10 mouse cellular contexts compared by ENCODE assay signal in genomic region chr9:29834911-29835310, GRCm38 (mm10).
DNase-seq lines count a peak whose midpoint lies in the region; ATAC-seq lines count a peak whose summit lies in the region.
"Had no signal": no experiment of that assay in that cellular context is flagged by ENCODE, and none has a peak within 500 bp of the region (broad histone marks: within the 10 kb centered on the region; RNA-seq: fewer than 3 reads in every experiment).

No protein-coding gene starts in this region.

- no peak overlapping the region for H3K4me3 ChIP-seq in kidney, embryonic 14.5 days (ENCODE audit: low read length)
- H3K4me3 ChIP-seq in embryonic facial prominence, embryonic 10.5 days = no peak overlapping the region
- H3K4me3 ChIP-seq: embryonic facial prominence, embryonic 12.5 days had no signal

- ATAC-seq in kidney, embryonic 14.5 days (ENCODE audit: low FRiP score, low TSS enrichment) = no peak
- no peak for ATAC-seq in megakaryocyte progenitor cell, adult 5-6 weeks (replicated peaks; ENCODE audit: poor library complexity)

- intact Hi-C loops in left cerebral cortex, postnatal 36 days (cut with DNase I) = no loop called here

- H3K27ac ChIP-seq in kidney, embryonic 14.5 days (ENCODE audit: low read depth, low read length) = no peak overlapping the region
- no peak overlapping the region for H3K27ac ChIP-seq in embryonic facial prominence, embryonic 10.5 days (replicated peaks)
- H3K27ac ChIP-seq: embryonic facial prominence, embryonic 12.5 days; macrophage had no signal

- no peaks in the 10 kb centered on the region for H3K36me3 ChIP-seq in kidney, embryonic 14.5 days (ENCODE audit: control insufficient read depth, insufficient read depth, low read length)
- H3K36me3 ChIP-seq in embryonic facial prominence, embryonic 10.5 days (replicated peaks) = no peaks in the 10 kb centered on the region
- H3K36me3 ChIP-seq: embryonic facial prominence, embryonic 12.5 days had no signal

- no peaks in the 10 kb centered on the region for H3K4me1 ChIP-seq in kidney, embryonic 14.5 days (ENCODE audit: control insufficient read depth, insufficient read depth, low read length)
- H3K4me1 ChIP-seq in embryonic facial prominence, embryonic 10.5 days = peaks cover 26% of the 10 kb centered on the region

- peak; percentile 39 to 58 for DNase-seq in kidney, adult 8-10 months
- peak; percentile 57 to 67 for DNase-seq in cerebellum, adult 18-20 months
- DNase-seq in frontal cortex, postnatal 36 days (ENCODE audit: low spot score in 2 of 2) = peak; percentile 33 to 52
- peak; percentile 33 to 39 for DNase-seq in left cerebral cortex, postnatal 36 days (ENCODE audit: low spot score in 2 of 2)
- DNase-seq in embryo, embryonic 11 days = no peak
- DNase-seq in embryonic facial prominence, embryonic 10.5 days (ENCODE audit: low spot score) = no peak

- H3K9me3 ChIP-seq in kidney, embryonic 14.5 days (ENCODE audit: control insufficient read depth, low read length) = no peaks in the 10 kb centered on the region
- H3K9me3 ChIP-seq in embryonic facial prominence, embryonic 10.5 days = no peaks in the 10 kb centered on the region
- H3K9me3 ChIP-seq: embryonic facial prominence, embryonic 12.5 days had no signal

- 88% methylated on average over 5 of the region's 5 CpGs for WGBS in kidney, embryonic 14.5 days
- WGBS in embryonic facial prominence, embryonic 10.5 days = 75% methylated on average over 5 of the region's 5 CpGs

- H3K9ac ChIP-seq in kidney, embryonic 14.5 days (ENCODE audit: low read depth, low read length) = no peak overlapping the region
- H3K9ac ChIP-seq: embryonic facial prominence, embryonic 12.5 days had no signal

- no peak overlapping the region for H3K4me2 ChIP-seq in kidney, embryonic 14.5 days (replicated peaks; ENCODE audit: low read depth, low read length)
- H3K4me2 ChIP-seq: embryonic facial prominence, embryonic 12.5 days had no signal

- no peaks in the 10 kb centered on the region for H3K27me3 ChIP-seq in kidney, embryonic 14.5 days (ENCODE audit: control insufficient read depth, insufficient read depth, low read length)
- peaks cover 5% of the 10 kb centered on the region; the same call in 1 of the 2 replicates for H3K27me3 ChIP-seq in embryonic facial prominence, embryonic 10.5 days (replicated peaks; ENCODE audit: low read depth, poor library complexity, severe bottlenecking)
- H3K27me3 ChIP-seq: embryonic facial prominence, embryonic 12.5 days had no signal

Comparison
In these comparisons a context has a peak if more than half of its experiments do, and no peak if none do; other contexts are left out.
1. DNase-seq: peak in kidney, adult 8-10 months (2 of 2), cerebellum, adult 18-20 months (2 of 2), frontal cortex, postnatal 36 days (2 of 2) and left cerebral cortex, postnatal 36 days (2 of 2); none in embryo, embryonic 11 days (single experiment) and embryonic facial prominence, embryonic 10.5 days (single experiment).